18 mouse cellular contexts compared by ENCODE assay signal in the genomic region with DNA sequence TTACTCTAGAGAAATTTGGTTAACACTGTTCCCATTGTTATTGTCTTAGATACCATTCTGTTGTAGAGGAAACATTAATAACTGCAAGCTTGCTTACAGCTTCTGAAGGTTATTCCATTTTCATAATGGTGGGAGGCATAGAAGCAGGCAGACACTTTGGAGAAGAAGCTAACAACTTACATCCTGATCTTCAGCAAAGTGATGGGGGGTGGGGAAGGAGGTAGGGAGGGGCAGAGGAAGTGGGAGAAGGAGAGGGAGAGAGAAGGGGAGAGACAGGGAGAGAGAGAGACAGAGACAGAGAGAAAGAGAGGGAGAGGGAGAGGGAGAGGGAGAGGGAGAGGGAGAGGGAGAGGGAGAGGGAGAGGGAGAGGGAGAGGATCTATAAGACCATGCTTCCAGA.
"Had no signal": no experiment of that assay in that cellular context is flagged by ENCODE, and none has a peak within 500 bp of the region (broad histone marks: within the 10 kb centered on the region; RNA-seq: fewer than 3 reads in every experiment).

No protein-coding gene starts in this region.

- ATAC-seq: liver, postnatal 0 days; lung, postnatal 0 days; midbrain, embryonic 13.5 days; midbrain, embryonic 15.5 days had no signal

- H3K9me3 ChIP-seq: lung, embryonic 15.5 days; megakaryocyte, embryonic 14.5 days; midbrain, embryonic 13.5 days; midbrain, embryonic 15.5 days; neural tube, embryonic 12.5 days had no signal

- H3K27me3 ChIP-seq: lung, embryonic 15.5 days; megakaryocyte, embryonic 14.5 days; midbrain, embryonic 13.5 days; midbrain, embryonic 15.5 days; neural tube, embryonic 12.5 days had no signal

- H3K4me3 ChIP-seq: lung, embryonic 15.5 days; megakaryocyte, embryonic 14.5 days; midbrain, embryonic 13.5 days; midbrain, embryonic 15.5 days; neural tube, embryonic 12.5 days had no signal

- H3K36me3 ChIP-seq: lung, embryonic 15.5 days; midbrain, embryonic 13.5 days; midbrain, embryonic 15.5 days; neural tube, embryonic 12.5 days had no signal

- DNase-seq: liver, postnatal 0 days; lung, adult 2 months; lung, postnatal 14 days; lung, postnatal 36 days; right cerebral cortex, postnatal 25 days; right cerebral cortex, postnatal 4 days; spleen, adult 18-20 months; thymus, adult 18-20 months; thymus, postnatal 14 days; thymus, postnatal 36 days had no signal

- H3K27ac ChIP-seq: lung, embryonic 15.5 days; macrophage; midbrain, embryonic 13.5 days; midbrain, embryonic 15.5 days; neural tube, embryonic 12.5 days had no signal

- H3K9ac ChIP-seq: liver, postnatal 0 days; lung, embryonic 15.5 days; midbrain, embryonic 13.5 days; midbrain, embryonic 15.5 days; neural tube, embryonic 12.5 days had no signal

- H3K4me2 ChIP-seq: lung, embryonic 15.5 days; midbrain, embryonic 11.5 days; midbrain, embryonic 13.5 days; midbrain, embryonic 15.5 days; neural tube, embryonic 12.5 days had no signal

- H3K4me1 ChIP-seq: lung, embryonic 15.5 days; megakaryocyte, embryonic 14.5 days; midbrain, embryonic 15.5 days; neural tube, embryonic 12.5 days had no signal
